Mouse (Mus musculus): ENCODE measurements around the gene Zkscan17.
"Not testable (repeated sequence)": the region's sequence is repeated elsewhere in the genome, so short reads cannot be mapped to it uniquely, and the experiment has no call there.

Zkscan17 gene

DNA sequence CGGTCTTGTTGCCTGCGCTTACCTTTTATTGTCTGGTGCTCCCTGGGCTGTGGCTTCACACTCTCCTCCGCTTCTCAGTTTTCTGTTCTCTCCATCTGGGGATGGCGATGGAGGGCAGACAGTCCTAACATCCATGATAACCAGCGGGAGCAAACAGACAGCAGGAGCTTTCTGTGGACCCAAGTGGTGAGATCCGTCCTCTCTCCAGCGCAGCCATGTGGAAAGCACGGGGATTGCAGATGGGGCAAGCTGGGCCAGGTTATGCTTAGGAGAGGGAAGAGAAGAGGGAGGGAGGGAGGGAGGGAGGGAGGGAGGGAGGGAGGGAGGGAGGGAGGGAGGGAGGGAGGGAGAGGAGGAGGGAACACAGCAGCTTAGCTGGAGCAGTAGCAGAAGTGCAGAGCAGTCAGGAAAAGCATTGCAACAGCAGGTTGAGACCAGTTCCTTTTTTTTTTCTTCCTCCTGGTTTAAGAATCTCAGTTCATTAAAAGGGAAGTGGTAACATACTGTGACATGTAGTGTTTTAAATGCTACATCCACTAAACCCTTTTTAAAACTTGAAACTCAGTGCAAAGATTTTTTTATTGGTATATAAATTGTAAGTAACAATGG, at the start of gene Zkscan17:
Gene Zkscan17 (minus strand): TSS at position 280 of the 609 bp plus-strand sequence.
- DNase-seq (ENCODE audit: low read depth, low spot score) = no peak

DNA sequence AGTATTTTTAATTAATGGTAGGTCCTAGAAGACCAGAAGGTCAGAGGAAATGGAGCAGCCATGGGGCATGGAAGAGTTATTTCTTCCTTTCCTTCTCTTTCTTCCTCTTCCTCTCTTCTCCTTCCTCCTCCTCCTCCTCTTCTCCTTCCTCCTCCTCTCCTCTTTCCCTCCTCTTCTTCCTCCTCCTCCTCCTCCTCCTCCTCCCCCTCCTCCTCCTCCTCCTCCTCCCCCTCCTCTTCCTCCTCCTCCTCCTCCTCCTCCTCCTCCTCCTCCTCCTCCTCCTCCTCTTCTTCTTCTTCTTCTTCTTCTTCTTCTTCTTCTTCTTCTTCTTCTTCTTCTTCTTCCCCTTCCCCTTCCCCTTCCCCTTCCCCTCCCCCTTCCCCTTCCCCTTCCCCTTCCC, 49.6 kb upstream of the Zkscan17 start, which contains the start of gene Olfr222:
Gene Olfr222 (minus strand): TSS at position 101 of the 400 bp plus-strand sequence.
- not testable (repeated sequence) for DNase-seq (ENCODE audit: low read depth, low spot score)

DNA sequence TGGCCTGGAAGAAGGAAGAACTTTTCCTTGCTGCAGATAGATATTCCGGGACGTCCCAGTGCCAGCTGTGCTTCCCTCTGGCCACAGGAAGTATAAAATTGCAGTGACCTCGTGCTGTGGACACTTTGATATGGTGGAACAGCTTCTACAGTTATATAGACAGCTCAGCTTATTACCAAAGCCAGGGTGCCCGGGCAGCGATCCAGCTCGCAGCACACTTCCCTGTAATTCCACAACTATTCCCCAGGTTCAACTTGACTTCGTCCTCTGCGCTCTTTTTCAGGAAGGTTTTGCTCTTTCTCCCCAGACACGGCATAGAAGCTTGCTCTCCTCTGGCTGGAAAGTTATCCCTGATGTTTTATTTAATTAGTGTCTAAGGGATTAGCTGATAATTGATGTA, 49.2 kb upstream of the Zkscan17 start:
- DNase-seq (ENCODE audit: low read depth, low spot score) = no peak

DNA sequence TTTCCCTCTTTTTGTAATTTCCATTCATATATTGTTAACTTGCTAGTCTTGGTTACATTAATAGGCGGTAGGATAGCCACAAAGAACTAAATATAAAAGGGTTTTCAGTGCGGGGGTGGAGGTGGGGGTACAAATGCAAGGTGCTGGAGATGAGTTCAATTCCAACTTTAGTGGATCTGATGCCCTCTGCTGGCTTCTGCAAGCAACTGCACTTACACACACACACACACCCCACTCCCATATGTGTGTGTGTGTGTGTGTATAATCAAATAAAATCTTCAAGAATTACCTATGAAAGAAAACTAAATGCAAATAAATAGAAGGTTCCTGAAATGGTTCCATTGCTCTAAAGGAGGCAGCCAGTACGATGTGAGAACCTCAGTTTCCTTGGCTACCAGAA, 42.8 kb upstream of the Zkscan17 start:
- peak; percentile 11 for DNase-seq (ENCODE audit: low read depth, low spot score)

DNA sequence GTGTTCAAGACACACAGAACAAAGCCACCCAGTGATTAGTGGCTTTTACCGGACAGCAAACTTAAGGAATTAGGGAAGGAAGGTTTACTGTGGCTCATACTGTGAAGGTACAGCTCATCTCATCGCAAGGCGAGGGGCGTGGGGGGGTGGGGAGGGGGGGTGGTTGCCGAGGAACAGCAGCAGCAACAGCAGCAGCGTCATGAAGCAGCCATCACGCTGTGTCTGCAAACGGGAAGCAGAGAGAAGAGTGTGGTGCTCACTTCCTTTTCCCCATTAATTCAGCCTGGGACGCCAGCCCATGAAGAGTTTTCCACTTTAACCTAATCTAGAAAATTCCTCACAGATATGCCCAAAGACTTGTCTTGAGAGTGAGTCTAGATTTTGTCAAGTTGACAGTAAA, 36.3 kb upstream of the Zkscan17 start:
- no peak for DNase-seq (ENCODE audit: low read depth, low spot score)

DNA sequence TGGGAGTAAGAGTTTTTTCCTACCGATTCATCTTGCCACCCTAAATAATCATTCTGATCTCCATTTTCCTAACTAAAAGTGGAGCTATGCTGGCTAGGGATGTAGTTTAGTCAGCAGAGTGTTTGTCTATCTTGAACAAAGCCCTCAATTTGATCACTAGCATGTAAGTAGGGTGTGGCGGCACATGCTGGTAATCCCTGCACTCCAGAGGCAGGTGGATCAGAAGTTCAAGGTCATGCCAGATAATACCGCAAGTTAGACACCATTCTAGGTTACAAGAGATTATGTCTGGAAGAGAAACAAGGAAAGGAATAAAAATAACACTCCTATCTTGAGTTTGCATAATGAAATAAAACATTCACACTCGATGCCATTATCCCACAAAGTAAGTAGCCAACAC, 35.8 kb upstream of the Zkscan17 start:
- DNase-seq (ENCODE audit: low read depth, low spot score) = no peak

DNA sequence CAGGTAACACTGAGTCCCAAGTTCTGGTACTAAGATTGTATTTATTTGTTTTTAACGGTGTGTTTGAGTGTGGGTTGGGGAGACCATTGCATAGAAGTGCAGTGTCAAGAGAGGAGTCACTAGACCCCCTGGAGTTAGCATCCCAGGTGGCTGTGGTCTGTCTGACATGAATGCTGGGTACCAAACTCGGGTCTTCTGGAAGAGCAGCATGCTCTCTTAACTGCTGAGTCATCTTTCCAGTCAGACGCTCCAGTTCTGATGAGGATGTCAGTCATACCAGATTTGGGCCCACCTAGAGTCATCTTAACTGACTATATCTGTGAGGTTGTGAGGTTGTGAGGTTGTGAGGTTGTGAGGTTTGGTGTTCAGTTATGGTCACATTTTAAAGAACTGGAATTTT, 34.4 kb upstream of the Zkscan17 start:
- no peak for DNase-seq (ENCODE audit: low read depth, low spot score)

DNA sequence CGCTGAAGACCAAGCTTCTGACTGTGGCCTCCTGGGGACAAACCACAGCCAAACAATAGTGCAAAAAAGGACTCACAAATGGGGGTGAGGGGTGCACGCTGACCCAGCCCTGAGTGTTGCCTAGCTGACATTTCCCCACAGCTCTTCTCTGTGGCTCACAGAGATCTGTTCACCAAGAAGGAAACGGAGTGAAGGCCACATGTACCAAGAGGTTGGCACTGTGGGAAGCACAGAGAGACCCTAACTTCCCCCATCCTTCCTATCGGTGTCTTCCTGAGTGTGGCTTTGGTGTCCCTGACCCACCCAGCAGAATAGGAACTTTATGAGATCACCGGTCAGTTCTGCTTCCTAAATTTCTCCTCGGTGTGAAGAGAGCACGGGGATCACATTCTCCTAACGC, 28.0 kb upstream of the Zkscan17 start:
- no peak for DNase-seq (ENCODE audit: low read depth, low spot score)

DNA sequence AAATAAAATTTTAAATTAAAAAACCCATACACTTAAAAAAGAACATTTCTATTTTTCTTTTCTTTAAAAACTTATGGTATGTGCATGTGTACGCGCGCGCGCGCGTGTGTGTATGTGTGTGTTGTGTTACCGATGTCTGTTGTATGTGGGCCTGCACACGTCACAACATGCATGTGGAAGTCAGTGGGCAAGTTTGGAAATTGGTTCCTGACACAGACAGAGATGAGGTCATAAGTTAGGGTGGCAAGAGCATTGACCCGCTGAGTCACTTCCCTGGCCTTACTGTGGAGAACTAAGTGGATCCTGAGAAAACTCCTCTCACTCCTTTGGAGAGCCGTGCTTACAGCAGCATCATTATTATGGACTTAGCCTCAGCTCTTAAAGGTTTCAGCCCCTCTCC, 27.6 kb upstream of the Zkscan17 start:
- no peak for DNase-seq (ENCODE audit: low read depth, low spot score)

DNA sequence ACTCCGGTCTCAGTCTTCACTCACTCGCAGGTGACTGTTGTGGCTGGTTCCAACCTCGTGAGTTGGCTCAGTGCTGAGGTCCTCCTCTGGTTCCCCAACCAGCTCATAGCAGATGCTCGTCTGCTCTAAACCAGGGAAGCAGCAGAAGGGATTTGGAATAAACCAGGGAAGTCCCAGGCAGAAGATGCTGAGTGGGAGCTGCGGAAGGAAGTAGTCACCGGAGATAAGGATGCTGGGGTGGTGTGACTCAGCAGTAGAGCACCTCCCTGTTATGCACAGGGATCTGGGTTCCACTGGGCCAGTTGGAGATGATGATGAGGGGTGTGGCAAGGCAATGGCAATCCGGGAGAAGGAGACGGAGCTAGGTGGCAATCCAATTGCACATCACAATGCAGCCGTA, 17.5 kb upstream of the Zkscan17 start:
- no peak for DNase-seq (ENCODE audit: low read depth, low spot score)

DNA sequence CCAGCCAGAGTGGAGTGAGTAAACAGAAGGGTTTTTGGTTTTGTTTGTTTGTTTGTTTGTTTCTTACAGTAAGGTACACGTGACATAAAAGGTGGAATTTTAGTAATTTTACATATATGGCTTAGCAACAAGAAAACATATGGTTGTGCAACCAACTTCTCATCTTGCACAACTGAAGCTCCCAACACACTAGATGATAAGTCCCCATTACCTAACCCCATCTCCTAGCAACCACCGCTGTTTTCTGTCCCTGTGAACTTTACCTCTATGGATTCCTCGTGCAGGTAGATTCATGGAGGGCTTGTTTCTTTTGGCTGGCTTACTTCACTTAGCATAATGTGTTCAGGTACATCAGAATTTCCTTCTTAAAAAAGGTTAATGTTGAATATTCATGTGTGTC, 16.8 kb upstream of the Zkscan17 start:
- DNase-seq (ENCODE audit: low read depth, low spot score) = no peak

DNA sequence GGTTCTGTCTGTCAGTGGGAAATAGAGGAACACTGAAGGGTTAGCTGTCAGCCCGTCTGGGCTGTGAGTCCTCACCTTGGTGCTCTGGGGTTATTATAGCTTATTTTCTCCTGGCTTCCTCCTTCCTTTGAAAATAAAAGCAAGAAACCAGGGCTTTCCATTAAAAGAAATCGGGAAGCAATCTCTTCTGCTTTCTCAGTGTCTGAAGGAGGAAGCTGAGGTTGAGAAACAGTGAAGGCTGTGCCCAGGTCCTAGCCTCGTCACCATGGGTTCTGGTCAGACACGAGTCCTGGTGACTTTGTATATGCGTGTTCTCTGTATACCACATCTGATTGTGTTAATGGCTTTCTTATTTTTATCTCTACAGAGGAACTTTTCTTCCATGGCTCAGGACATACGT, 15.9 kb upstream of the Zkscan17 start:
- DNase-seq (ENCODE audit: low read depth, low spot score) = peak; percentile 21

DNA sequence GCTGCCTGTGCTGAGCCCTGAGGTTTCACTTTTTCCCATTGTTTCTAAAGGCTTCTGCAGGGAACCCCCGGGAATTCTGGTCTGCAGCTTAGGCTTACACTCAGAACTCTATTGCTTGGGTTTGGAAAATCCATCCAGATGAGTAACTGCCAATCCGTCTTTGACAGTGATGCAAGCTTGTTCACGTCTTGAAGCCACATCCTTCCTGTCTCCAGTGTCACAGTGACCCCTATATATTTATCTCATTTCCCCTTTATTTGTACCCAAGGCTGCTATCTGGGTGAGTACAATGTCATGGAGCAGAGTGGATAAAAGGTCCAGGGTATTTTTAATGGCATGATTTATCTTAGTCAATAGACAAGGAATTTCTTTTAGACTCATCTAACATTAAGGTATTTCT, 14.8 kb upstream of the Zkscan17 start, which contains the start of gene Nlrp3:
Gene Nlrp3 (plus strand): TSS at position 245 of the 400 bp plus-strand sequence.
- peak; percentile 10 for DNase-seq (ENCODE audit: low read depth, low spot score)

DNA sequence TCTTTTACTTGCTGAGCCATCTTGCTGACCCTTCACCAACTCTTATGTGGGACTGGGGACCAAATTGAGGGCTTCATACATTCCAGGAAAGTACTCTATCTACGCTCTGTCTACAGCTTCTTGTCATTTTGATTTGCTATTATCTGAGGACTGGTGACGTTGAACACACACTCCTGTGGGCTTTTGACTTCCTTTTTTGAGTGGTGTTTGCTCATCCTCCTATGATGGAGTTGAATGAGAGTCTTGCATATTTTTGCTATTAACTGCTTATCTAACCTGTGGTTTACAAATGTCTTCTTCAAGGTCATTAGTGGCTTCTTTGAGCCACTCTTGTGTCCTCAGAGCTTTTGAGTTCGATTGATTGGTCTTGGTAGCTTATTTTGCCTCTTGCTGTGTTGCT, 13.6 kb upstream of the Zkscan17 start:
- DNase-seq (ENCODE audit: low read depth, low spot score) = no peak

DNA sequence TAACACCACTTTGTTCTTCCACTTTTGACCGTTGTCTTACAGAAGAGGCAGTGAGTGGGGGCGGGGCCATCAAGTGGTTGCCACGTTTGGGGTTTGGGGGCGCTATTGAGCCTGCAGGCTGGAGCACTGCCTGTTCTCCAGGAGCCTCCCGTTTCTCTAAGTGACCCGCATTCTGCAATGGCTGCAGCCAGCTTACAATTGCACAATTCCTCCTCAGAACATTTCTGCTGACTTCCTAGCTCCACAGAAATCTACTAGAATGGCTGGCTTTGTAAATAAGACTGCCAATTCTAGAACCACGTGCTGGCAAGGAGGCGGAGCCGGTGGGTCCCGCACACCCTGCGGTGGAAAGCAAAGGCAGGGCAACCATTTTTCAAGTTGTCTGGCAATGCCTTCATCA, 11.8 kb upstream of the Zkscan17 start:
- DNase-seq (ENCODE audit: low read depth, low spot score) = peak; percentile 58

DNA sequence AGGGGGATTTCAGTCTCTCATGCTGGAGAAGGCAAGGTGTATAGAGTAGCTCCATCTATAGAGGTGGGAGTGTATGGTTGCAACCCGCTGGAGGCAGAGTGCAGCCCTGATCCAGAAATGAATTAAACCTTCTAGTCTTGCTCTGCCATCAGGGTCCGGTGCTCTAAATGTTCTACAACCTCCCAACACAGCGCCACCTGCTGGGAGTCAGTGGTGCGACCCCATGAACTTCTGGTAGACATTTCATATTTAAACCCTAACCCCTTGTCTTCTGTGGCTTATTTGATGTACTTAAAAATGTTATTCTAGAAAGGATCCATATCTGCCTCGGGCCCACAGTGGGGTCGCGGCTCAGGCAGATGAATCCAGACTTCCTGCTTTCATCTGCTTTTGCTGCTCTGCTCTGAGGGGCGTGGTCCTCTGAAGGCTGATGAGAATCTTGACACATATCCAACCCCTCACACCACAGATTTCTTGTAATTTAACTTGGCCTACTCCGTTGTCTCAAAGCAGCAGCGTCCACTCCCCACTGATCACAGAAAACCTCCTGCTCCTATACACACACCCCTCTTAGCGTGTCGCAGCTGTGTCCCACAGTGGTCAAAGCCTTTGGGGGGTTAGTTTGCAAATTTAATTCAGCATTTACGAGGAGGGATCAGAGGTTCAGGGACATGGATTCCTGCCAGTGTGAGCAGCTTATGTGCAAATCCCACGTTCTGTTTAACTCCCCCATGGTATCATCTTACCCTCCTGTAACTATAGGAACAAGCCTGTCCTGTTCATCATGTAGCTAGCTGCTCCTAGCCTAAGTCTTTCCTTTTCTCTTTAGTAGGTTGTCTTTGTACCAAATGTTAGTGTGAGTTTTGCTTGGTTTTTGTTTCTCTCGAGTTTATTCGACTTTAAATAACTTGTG, 10.9 kb upstream of the Zkscan17 start:
- no peak for DNase-seq (ENCODE audit: low read depth, low spot score)

DNA sequence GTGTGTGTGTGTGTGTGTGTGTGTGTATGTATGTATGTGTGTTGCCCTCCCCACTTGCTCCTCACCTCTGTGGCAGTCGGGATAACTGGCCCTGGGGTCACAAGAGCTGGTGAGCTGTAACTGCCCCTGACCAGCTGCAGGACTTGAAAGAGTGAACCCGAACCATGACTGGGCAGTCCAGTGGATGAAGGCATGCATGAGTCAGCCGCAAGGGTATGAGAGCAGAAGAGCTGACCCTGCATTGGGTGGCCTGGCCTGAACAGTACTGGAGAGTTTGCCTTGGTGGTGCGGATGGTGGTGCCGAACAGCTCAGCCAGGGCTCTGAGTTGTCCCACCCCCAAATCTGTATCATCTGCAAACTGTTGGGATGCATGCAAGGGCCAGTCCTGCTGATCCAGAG, 5.0 kb upstream of the Zkscan17 start:
- DNase-seq (ENCODE audit: low read depth, low spot score) = no peak

DNA sequence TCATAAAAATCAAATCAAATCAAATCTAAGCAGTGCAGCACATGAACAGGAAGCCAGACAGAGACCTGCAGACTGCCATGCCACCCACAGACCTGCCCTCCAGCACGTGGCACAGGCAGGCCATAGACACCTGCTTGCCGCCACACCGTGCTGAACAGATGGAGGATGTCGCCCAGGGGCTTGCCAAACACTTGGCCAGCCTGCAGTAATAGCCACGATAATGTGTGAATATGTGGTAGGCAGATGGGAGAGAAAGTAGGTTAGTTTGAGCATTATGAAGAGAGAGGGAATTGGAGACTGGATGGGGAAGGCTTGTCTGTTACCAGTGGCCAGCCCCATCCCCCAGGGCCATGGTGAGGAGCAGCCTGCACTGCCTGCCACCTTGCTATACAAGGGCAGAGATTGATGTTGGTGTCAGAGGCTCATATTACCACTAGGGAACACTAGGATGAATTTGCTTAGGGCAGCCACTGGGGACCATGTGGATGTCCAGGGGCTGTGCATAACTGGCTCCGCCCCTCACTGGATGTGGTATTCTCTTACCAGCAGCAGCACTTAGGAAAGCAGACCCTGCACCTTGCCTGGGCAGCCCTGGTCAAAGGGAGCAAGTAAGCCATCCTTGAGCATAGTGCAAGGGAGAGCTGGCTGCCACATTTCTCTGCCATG, 4.5 kb upstream of the Zkscan17 start:
- DNase-seq (ENCODE audit: low read depth, low spot score) = no peak

DNA sequence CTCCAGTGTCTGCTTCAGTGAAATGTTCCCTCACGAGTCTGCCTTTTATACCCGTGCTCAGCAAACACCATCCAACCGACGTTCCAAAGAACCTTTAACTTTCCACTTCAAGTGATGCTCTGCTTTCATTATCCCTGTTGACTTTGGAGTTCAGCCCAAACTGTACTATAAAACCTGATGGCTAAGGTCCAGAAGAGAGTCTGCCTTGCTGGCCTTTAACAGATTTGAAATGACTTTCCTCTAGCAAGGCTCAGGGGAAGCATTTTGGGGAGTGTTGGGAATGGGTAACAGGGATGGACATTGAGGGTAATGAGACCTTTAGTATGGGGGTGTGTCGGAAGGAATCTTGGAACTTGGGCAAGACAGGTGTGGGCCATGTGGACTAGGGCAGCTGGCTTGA, 3.7 kb upstream of the Zkscan17 start:
- no peak for DNase-seq (ENCODE audit: low read depth, low spot score)

DNA sequence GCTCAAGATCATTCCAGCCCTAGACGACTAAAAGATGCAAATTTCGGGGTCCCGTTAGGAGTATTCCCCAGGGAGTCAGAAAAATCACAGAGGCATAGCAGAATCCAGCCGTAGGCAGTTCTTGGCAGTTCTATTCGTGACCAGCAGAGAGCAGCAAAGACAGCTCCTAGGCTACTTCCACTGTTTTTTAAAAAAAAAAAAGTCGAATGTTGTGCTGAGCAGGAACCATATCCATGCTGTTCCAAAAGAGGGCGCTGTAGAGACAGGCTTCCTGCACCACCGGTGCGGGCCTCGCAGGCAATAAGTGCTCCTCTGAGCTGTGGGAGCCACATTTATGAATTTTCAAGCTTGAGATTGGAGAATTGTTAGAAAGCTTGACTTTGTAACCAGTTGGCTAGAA, 1.3 kb downstream of the Zkscan17 start:
- DNase-seq (ENCODE audit: low read depth, low spot score) = peak; percentile 78

DNA sequence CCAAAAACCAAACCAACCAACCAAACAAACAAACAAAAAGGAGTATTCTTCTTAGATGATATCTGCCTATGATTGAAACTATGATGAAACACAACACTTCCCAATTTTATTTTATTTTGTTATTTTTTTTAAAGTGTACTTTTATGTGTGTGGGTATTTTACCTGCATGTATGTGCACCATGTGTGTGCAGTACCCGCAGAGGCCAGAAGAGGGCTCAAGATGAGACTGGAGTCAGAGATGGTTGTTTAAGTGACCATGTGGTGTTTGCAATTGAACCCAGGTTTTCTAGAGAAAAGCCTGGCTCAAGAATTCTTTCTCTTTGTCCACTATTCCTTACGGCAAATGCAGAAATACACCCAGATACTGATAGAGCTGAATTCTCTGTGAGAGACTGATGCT, 2.4 kb downstream of the Zkscan17 start:
- DNase-seq (ENCODE audit: low read depth, low spot score) = no peak

DNA sequence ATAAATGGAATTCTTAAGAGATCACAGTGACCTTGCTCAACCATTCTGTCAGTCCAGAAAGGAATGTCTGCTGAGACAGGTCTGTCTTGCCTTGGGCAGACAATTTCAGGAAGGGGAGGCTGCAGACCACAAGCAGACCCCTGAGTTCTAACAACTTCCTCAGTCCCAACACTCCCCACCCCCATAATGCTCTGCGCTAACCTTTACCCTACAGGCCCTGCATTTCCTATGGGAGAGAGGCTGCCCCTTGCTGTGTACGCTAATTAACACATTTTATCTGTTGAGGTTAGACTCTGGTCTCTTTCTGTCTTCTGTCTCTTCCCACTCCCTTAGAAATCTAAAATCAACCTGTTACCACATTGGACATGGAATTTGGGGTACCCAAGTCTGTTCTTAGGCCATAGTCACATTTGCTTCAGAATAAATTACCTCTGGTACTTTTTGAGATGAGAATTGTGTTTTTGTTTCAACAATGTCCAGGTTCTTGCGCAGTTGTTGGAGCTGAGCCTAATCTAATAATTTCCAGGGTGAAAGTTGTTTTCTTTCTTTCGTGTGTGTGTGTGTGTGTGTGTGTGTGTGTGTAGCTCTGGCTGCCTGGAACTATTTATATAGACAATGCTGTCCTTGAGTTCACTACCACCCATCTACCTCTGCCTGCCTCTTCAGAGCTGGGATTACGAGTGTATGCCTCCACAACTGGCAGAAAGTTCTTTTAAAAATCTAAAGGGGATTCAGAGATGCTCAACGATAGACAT, 6.6 kb downstream of the Zkscan17 start:
- DNase-seq (ENCODE audit: low read depth, low spot score) = no peak

All from skeletal muscle tissue, adult 2 months (tissue).